Mouse (Mus musculus) stomach, embryonic 16.5 days (tissue): ENCODE data around the gene Brip1. TPM values are rescaled to one million over a fixed set of nuclear protein-coding genes. Genes with fewer than 3 reads are reported as not detected.

Experiments
- ATAC-seq: fragments of 200-750 bp; cut with Nextera tagmentation; 2 replicates; pipeline ENCODE4 v1.8.0; 2017; ENCODE audit warnings: moderate number of reproducible peaks, moderate TSS enrichment; ENCODE audit not compliant: insufficient read depth, low FRiP score
- H3K27ac ChIP-seq: fragments of 300-500 bp; sonication (generic); 2 replicates; pipeline ENCODE4 v1.5.1; 2014; ENCODE audit warnings: low read length
- H3K27me3 ChIP-seq: fragments of 300-500 bp; sonication (generic); 2 replicates; pipeline ENCODE4 v1.6.1; 2014; ENCODE audit warnings: low read length, control low read depth, mixed read lengths; ENCODE audit not compliant: control insufficient read depth, insufficient read depth
- H3K36me3 ChIP-seq: fragments of 300-500 bp; sonication (generic); 2 replicates; pipeline ENCODE4 v1.6.1; 2014; ENCODE audit warnings: low read length; ENCODE audit not compliant: control insufficient read depth, insufficient read depth
- H3K4me1 ChIP-seq: fragments of 300-500 bp; sonication (generic); 2 replicates; pipeline ENCODE4 v1.6.1; 2014; ENCODE audit warnings: low read length, control low read depth, mixed read lengths; ENCODE audit not compliant: control insufficient read depth, insufficient read depth
- H3K4me2 ChIP-seq: fragments of 300-500 bp; sonication (generic); 2 replicates; pipeline ENCODE4 v1.6.1; 2014; ENCODE audit warnings: low read depth, low read length, mixed read lengths
- H3K4me3 ChIP-seq: fragments of 300-500 bp; sonication (generic); replicated peaks from 2 replicates; pipeline ENCODE4 v1.5.1; 2014; ENCODE audit warnings: mild to moderate bottlenecking, low read length
- H3K9ac ChIP-seq: fragments of 300-500 bp; sonication (generic); 2 replicates; pipeline ENCODE4 v1.6.1; 2014; ENCODE audit warnings: low read length
- H3K9me3 ChIP-seq: fragments of 300-500 bp; sonication (generic); replicated peaks from 2 replicates; pipeline ENCODE4 v1.6.1; 2016; ENCODE audit warnings: low read length, control low read depth; ENCODE audit not compliant: control insufficient read depth
- WGBS: fragments of 180-500 bp; shearing (Covaris S2); extraction: QIAGEN DNeasy Blood & Tissue Kit; methylation state at CpG from one replicate; pipeline ENCODE4 v1.1.7; 2014; 5-methylcytosine and 5-hydroxymethylcytosine counted together
- polyA plus RNA-seq: library from polyadenylated mRNA; unstranded; fragments of >200 nt; fragmentation: Nextera tagmentation; extraction: Ambion mirVana; gene quantifications from 2 replicates; pipeline ENCODE4 v1.2.1, GENCODE M21; 2015

Brip1 gene
- polyA plus RNA-seq, result 6.8 and 9.5 TPM in 2 replicates

DNA sequence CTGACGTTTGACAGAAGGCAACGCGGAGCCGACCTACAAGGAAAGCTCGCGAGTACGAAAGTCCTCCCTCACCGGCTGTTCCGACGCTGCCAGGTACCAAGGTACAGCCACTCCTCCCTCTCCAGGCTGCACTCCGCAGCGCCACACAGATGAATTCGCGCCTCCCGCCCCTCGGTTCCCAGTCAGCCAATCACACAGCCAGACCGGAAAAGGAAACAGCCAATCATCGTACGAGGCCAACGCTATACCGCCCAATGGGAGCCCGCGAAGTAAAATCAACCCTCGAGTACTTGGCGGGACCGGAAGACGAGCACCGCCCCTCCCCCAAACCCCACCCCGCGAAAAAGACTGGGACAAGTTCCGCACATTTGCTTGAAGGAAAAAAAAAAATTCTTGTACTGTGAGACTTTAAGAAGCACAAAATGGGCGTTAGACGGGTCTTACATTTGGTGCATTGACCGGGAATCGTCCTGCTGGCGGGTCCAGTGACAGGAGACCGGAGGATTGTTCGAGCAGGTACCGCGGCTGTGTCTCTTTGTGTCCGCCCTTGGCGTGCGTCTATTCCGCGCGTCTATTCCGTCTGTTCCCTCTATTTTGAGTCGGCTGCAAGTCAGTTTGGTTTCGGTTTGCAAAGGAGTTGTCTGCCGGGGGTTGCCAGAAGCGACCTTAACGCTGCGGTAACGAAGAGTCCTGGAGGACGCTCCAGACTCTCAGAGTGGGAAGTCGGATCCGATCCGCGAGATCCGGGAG, at the start of gene Brip1:
Gene Brip1 (minus strand): TSS at position 157 of the 750 bp plus-strand sequence.
- peaks cover 20% of the 10 kb centered on the region for H3K36me3 ChIP-seq
- no peaks in the 10 kb centered on the region for H3K27me3 ChIP-seq
- peak within 1 kb of the TSS; percentile 84 for H3K4me3 ChIP-seq
- WGBS, result under 1% methylated on average over 60 of the region's 60 CpGs
- H3K9ac ChIP-seq, result peak within 1 kb of the TSS; percentile 89
- peak within 1 kb of the TSS; percentile 95 for H3K27ac ChIP-seq
- no peaks in the 10 kb centered on the region for H3K9me3 ChIP-seq
- ATAC-seq, result peak; percentile 99
- peaks cover 13% of the 10 kb centered on the region for H3K4me1 ChIP-seq
- peak within 1 kb of the TSS; percentile 67 for H3K4me2 ChIP-seq

DNA sequence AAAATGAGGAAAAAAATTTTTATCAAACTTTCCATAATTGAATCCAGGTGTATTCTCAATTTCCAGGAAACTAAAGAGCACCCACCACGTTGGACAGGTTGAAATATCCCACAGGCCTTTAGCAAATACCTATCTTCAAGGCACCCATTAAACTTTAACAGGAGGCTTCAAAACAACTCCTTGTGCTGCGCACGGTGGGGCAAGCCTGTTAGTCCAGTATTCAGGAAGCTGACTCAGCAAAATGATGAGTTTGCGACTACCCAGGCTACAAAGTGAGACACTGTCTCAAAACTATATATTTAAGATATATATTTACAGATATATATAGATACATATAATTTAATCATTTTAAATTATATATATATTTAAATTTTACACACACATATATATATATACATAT, 31.5 kb upstream of the Brip1 start:
- no peak for ATAC-seq
- Histone ChIP-seq H3K4me3 (no peak overlapping the region), H3K36me3 (no peaks in the 10 kb centered on the region; the same call in 1 of the 2 replicates), H3K9ac (no peak overlapping the region), H3K27me3 (no peaks in the 10 kb centered on the region), H3K4me2 (no peak overlapping the region), H3K27ac (no peak overlapping the region), H3K4me1 (no peaks in the 10 kb centered on the region), H3K9me3 (no peaks in the 10 kb centered on the region)
- 65% methylated on average over 4 of the region's 4 CpGs for whole genome bisulfite sequencing

DNA sequence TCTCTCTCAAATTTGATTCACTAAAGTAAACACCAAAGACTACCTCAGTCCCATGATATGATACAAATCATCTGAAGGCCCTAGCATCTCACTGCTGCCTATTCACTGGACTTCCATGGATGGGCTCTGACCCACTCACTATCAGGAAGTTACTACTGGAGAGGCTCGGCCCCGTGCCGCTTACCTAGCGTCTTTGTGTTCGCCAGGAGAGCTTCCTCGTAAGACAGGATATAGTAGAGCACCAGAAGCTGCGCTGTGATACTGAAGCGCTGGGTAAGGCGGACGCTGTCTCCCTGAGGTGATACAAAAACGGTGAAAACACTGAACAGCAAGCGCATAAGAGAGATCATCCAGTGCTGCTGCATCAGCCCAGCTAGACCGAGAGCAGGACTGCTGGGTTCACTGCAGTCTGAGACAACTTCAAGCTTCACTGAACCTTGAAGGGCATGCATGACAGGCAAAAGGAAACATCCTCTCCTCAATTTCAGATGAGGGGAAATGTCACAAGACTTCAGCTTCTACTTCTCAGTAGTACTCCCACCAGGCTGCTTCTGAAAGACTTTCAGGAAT, 30.9 kb upstream of the Brip1 start:
- ATAC-seq, result no peak
- Histone ChIP-seq H3K27me3 (no peaks in the 10 kb centered on the region), H3K27ac (no peak overlapping the region), H3K4me1 (no peaks in the 10 kb centered on the region), H3K4me3 (no peak overlapping the region), H3K9ac (no peak overlapping the region), H3K9me3 (no peaks in the 10 kb centered on the region), H3K4me2 (no peak overlapping the region), H3K36me3 (no peaks in the 10 kb centered on the region; the same call in 1 of the 2 replicates)
- 92% methylated on average over 13 of the region's 13 CpGs for WGBS

DNA sequence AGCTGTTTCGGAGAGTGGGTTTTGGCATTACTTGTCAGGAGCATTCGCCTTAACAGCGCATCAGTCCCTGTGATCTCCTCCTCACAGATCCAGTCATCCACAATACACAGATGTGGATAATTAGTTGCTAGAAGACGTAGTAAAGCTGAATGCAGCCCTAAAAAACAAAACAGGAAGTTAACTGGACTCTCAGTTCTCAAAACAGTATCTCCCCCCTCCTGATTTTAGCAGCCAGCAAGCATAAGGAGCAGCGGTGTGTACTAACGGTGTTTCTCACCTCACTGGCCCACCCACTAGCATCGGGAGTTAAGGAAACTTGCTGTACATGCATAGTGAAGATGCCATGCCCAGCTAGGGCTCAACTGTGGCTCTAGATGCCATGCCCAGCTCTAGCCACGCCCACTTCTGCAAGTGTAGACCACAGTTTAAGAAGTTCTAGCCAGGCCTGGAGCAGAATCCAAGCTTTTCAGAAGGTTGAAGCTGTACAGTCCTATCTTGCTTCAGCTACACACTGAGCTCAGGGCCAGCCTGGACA, 25.7 kb upstream of the Brip1 start:
- 84% methylated on average over 8 of the region's 8 CpGs for WGBS
- Histone ChIP-seq H3K36me3 (peaks cover 2% of the 10 kb centered on the region; the same call in 1 of the 2 replicates), H3K27me3 (no peaks in the 10 kb centered on the region), H3K4me2 (no peak overlapping the region), H3K4me1 (no peaks in the 10 kb centered on the region), H3K9me3 (no peaks in the 10 kb centered on the region), H3K27ac (no peak overlapping the region), H3K4me3 (no peak overlapping the region), H3K9ac (no peak overlapping the region)
- ATAC-seq, result no peak

DNA sequence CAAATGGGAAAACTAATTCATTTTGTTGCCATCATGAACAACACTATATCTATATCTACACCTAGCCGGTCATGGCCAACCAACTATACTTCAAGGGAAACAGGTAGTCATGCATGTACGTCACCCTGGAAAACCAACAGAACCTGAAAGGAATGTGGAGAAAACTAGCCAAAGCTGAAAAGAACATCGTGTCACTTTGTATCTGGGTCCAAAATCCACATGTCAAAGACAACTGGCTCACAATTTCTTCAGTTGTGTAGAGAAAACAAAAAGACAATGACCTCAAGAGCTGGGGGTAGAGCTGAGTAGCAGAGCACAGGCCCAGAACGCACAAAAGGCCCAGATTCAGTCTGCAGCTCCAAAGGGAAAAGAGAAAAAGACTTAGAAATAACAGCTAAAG, 24.8 kb upstream of the Brip1 start:
- Histone ChIP-seq H3K9ac (no peak overlapping the region), H3K4me2 (no peak overlapping the region), H3K4me1 (no peaks in the 10 kb centered on the region), H3K4me3 (no peak overlapping the region), H3K36me3 (peaks cover 2% of the 10 kb centered on the region; the same call in 1 of the 2 replicates), H3K27me3 (no peaks in the 10 kb centered on the region), H3K9me3 (no peaks in the 10 kb centered on the region), H3K27ac (no peak overlapping the region)
- ATAC-seq, result no peak
- WGBS, result 88% methylated on average over 4 of the region's 4 CpGs

DNA sequence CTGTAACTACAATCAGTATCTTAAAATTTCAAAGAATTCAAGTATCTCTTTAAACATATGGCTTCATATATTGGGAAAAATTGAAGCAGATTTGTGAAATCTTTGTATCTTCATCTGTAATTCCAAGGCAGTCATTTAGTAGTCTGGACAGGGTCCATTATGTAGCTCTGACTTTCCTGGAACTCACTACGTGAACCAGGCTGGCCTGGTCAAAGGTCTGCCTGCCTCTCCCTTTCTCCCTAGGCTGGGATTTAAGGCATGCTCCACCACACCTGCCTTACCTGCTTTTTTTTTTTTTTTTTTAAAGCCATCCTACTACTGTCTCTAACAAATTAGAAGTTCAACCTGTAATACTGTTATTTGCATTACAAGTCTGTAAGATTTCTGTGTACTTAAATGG, 10.8 kb upstream of the Brip1 start:
- no peak overlapping the region for H3K4me2 ChIP-seq
- no peaks in the 10 kb centered on the region for H3K27me3 ChIP-seq
- H3K36me3 ChIP-seq, result peaks cover 14% of the 10 kb centered on the region
- no peaks in the 10 kb centered on the region for H3K4me1 ChIP-seq
- 45% methylated on average over 1 of the region's 1 CpGs for WGBS
- no peak overlapping the region for H3K9ac ChIP-seq
- H3K9me3 ChIP-seq, result no peaks in the 10 kb centered on the region
- no peak overlapping the region for H3K27ac ChIP-seq
- ATAC-seq, result peak; percentile 50; the same call in 1 of the 2 replicates
- no peak overlapping the region for H3K4me3 ChIP-seq

DNA sequence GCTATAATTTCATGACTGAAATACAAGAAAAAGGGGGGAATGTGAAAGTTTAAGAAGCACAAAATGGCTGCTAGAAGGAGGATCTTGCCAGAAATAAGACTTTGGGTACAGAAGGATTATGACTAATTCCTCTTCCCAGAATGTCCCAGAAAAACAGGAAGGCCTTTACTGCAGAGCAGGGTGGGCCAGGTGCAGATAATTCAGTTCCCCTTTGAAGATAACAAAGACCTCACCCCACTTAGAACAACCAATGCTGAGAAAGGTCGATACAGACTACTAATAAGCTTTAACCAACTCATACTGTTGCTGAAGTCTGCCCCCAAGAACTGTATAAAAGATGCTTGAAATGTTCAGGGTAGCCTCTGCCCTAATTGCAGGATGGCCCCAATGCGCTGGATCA, 8.1 kb upstream of the Brip1 start:
- Histone ChIP-seq H3K4me3 (no peak overlapping the region), H3K4me1 (no peaks in the 10 kb centered on the region), H3K36me3 (peaks cover 36% of the 10 kb centered on the region), H3K9me3 (no peaks in the 10 kb centered on the region), H3K4me2 (no peak overlapping the region), H3K27me3 (no peaks in the 10 kb centered on the region), H3K9ac (no peak overlapping the region), H3K27ac (no peak overlapping the region)
- 87% methylated on average over 2 of the region's 2 CpGs for WGBS
- ATAC-seq, result no peak

DNA sequence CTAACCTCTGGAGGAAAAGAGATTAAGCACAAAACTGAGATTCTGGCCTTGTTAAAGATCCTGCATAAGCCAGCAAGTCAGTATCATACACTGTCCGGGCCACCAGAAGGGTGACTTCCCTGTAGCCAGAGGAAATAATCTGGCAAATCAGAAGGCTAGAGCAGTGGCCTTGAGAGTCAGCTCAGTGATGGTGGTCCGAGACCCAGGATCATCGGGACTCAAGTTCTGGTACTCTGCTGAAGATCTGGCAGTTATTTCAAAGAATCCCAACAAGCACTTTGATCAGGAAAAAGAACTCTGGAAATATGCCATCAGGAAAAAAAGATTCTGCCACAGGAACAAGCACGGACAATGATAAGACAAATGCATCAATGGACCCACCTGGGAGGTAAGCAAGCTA, 4.9 kb upstream of the Brip1 start:
- 93% methylated on average over 4 of the region's 4 CpGs for WGBS
- no peak overlapping the region for H3K27ac ChIP-seq
- no peak for ATAC-seq

DNA sequence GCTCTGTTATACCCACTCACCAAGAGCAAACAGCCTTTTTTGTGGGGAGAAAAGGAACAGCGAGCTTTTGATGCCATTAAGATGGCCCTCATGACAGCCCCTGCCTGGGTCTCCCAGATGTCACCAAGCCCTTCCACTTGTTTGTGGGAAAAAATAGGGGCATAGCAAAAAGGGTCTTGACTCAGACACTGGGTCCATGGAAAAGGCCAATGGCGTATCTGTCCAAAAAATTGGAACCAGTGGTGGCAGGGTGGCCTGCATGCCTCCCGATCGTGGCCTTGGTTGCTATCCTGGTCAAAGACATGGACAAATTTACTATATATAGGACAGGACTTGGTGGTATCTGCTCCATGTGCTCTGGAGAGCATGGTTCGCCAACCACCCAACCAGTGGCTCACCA, 4.0 kb upstream of the Brip1 start:
- 95% methylated on average over 5 of the region's 5 CpGs for WGBS
- H3K4me1 ChIP-seq, result peaks cover 9% of the 10 kb centered on the region
- H3K36me3 ChIP-seq, result peaks cover 37% of the 10 kb centered on the region
- no peak overlapping the region for H3K27ac ChIP-seq
- H3K4me2 ChIP-seq, result no peak overlapping the region
- no peak overlapping the region for H3K9ac ChIP-seq
- H3K9me3 ChIP-seq, result no peaks in the 10 kb centered on the region
- H3K27me3 ChIP-seq, result no peaks in the 10 kb centered on the region
- no peak overlapping the region for H3K4me3 ChIP-seq
- ATAC-seq, result no peak

More for the DNA sequence above, 4.9 kb upstream of the Brip1 start:
- no peaks in the 10 kb centered on the region for H3K27me3 ChIP-seq
- H3K4me1 ChIP-seq, result 0 out of 2 replicates have a peak, but pooled peaks cover 7% of the 10 kb centered on the region
- no peak overlapping the region for H3K9ac ChIP-seq
- peaks cover 37% of the 10 kb centered on the region for H3K36me3 ChIP-seq
- no peak overlapping the region for H3K4me2 ChIP-seq
- no peak overlapping the region for H3K4me3 ChIP-seq
- no peaks in the 10 kb centered on the region for H3K9me3 ChIP-seq
